In the genomic region with DNA sequence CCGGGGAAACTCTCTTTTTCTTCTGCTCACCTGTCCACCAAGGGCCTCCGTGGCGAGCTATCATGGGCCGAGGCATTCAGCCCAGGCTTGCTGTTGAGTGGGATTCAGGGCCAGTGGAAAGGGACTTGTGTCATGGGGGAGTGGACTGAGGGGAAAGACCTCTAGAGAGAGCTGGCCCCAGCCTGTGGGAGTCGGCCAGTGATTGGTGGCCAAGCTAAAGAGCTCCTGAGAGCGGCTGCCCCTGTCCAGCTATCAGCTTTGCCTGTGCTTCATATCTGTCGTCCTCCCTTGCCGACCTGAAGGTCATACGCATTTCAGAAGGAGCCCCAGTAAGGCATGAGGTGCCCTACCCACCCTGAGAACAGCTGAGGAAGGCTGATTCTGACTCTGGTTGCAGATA, we compare ENCODE assay signal across 10 mouse cellular contexts. TPM values are rescaled to one million over a fixed set of nuclear protein-coding genes. Genes with fewer than 3 reads are reported as not detected.
DNase-seq lines count a peak whose midpoint lies in the region; ATAC-seq and TF ChIP-seq lines count a peak whose summit lies in the region.
"Had no signal": no experiment of that assay in that cellular context is flagged by ENCODE, and none has a peak within 500 bp of the region (broad histone marks: within the 10 kb centered on the region; RNA-seq: fewer than 3 reads in every experiment).

No protein-coding gene starts in this region.

- 49% methylated on average over 9 of the region's 9 CpGs for WGBS in heart, adult 2 months
- 51% methylated on average over 9 of the region's 9 CpGs for WGBS in lung, embryonic 14.5 days
- 49% methylated on average over 9 of the region's 9 CpGs for WGBS in stomach, embryonic 15.5 days
- 86% methylated on average over 9 of the region's 9 CpGs for WGBS in midbrain, postnatal 0 days

- no peak for ATAC-seq in lung, embryonic 14.5 days (ENCODE audit: insufficient read depth)
- no peak for ATAC-seq in stomach, embryonic 15.5 days (ENCODE audit: insufficient read depth, low FRiP score, low read depth)
- no peak for ATAC-seq in midbrain, postnatal 0 days (ENCODE audit: low FRiP score)

- TF ChIP-seq CTCF in heart, adult 2 months (IDR thresholded peaks at IDR 0.05) = no peak
- TF ChIP-seq CTCF in lung, embryonic 14.5 days (IDR thresholded peaks at IDR 0.05; ENCODE audit: low read depth) = no peak
- no peak for TF ChIP-seq CTCF in midbrain, postnatal 0 days (IDR thresholded peaks at IDR 0.05)

- no peak overlapping the region for H3K9ac ChIP-seq in heart, adult 2 months (ENCODE audit: low read depth, low read length)
- peak overlapping the region; percentile 34 for H3K9ac ChIP-seq in lung, embryonic 14.5 days
- no peak overlapping the region for H3K9ac ChIP-seq in stomach, embryonic 15.5 days
- H3K9ac ChIP-seq in midbrain, postnatal 0 days (replicated peaks; ENCODE audit: low read length, poor library complexity, severe bottlenecking) = no peak overlapping the region

- H3K4me2 ChIP-seq in lung, embryonic 14.5 days = peak overlapping the region; percentile 32; the same call in 1 of the 2 replicates
- H3K4me2 ChIP-seq in stomach, embryonic 15.5 days = 0 out of 2 replicates have a peak overlapping the region, but pooled peaks have one; percentile 23
- no peak overlapping the region for H3K4me2 ChIP-seq in midbrain, postnatal 0 days (ENCODE audit: low read depth, low read length, poor library complexity, severe bottlenecking)

- no peak for TF ChIP-seq EP300 in heart, adult 2 months (IDR thresholded peaks at IDR 0.05; ENCODE audit: insufficient read depth, low read depth, low read length)

- H3K27me3 ChIP-seq in heart, adult 2 months (ENCODE audit: control insufficient read depth, insufficient read depth, low read length) = no peaks in the 10 kb centered on the region
- no peaks in the 10 kb centered on the region for H3K27me3 ChIP-seq in lung, embryonic 14.5 days (ENCODE audit: insufficient read depth, low read length)
- no peaks in the 10 kb centered on the region for H3K27me3 ChIP-seq in stomach, embryonic 15.5 days (replicated peaks)
- H3K27me3 ChIP-seq in midbrain, postnatal 0 days (ENCODE audit: insufficient read depth, low read length) = no peaks in the 10 kb centered on the region

- H3K27ac ChIP-seq in heart, adult 2 months = peak overlapping the region; percentile 28
- peak overlapping the region; percentile 91 for H3K27ac ChIP-seq in lung, embryonic 14.5 days (ENCODE audit: low read depth)
- H3K27ac ChIP-seq in stomach, embryonic 15.5 days = peak overlapping the region; percentile 92
- H3K27ac ChIP-seq in midbrain, postnatal 0 days (ENCODE audit: low read depth, low read length) = no peak overlapping the region
- H3K27ac ChIP-seq: left cerebral cortex, adult 2 months had no signal

- intact Hi-C loops in heart, adult 2 months (cut with DNase I) = no loop called here

- peaks cover 22% of the 10 kb centered on the region for H3K4me1 ChIP-seq in heart, adult 2 months (ENCODE audit: control insufficient read depth, insufficient read depth, low read length)
- peaks cover 46% of the 10 kb centered on the region for H3K4me1 ChIP-seq in lung, embryonic 14.5 days (ENCODE audit: insufficient read depth)
- H3K4me1 ChIP-seq in stomach, embryonic 15.5 days = peaks cover 61% of the 10 kb centered on the region
- peaks cover 5% of the 10 kb centered on the region; the same call in 1 of the 2 replicates for H3K4me1 ChIP-seq in midbrain, postnatal 0 days (ENCODE audit: insufficient read depth, low read length)

- no peak for TF ChIP-seq POLR2A in heart, adult 2 months (IDR thresholded peaks at IDR 0.05; ENCODE audit: insufficient read depth, low read depth, low read length)

- no peak for DNase-seq in heart, adult 2 months
- DNase-seq in heart, adult 9 months (ENCODE audit: low spot score in 2 of 2) = no peak
- DNase-seq in lung, embryonic 14.5 days = no peak
- DNase-seq in lung, adult 18-20 months = no peak
- DNase-seq in heart, postnatal 4 days = peak; percentile 35
- DNase-seq in adipocyte (ENCODE audit: low spot score) = no peak
- no peak for DNase-seq in midbrain, postnatal 0 days (ENCODE audit: low spot score)
- DNase-seq: cerebellum, adult 2 months had no signal

- no peaks in the 10 kb centered on the region for H3K9me3 ChIP-seq in lung, embryonic 14.5 days (ENCODE audit: low read depth, low read length)
- no peaks in the 10 kb centered on the region for H3K9me3 ChIP-seq in stomach, embryonic 15.5 days
- H3K9me3 ChIP-seq in midbrain, postnatal 0 days (ENCODE audit: low read length) = no peaks in the 10 kb centered on the region

- no peaks in the 10 kb centered on the region for H3K79me2 ChIP-seq in heart, adult 2 months (replicated peaks; ENCODE audit: control insufficient read depth, insufficient read depth, low read length)

- no peaks in the 10 kb centered on the region for H3K36me3 ChIP-seq in heart, adult 2 months (ENCODE audit: control insufficient read depth, insufficient read depth, low read length)
- H3K36me3 ChIP-seq in lung, embryonic 14.5 days (ENCODE audit: insufficient read depth) = peaks cover 32% of the 10 kb centered on the region; the same call in 1 of the 2 replicates
- H3K36me3 ChIP-seq in stomach, embryonic 15.5 days = 0 out of 2 replicates have a peak, but pooled peaks cover 5% of the 10 kb centered on the region
- H3K36me3 ChIP-seq in midbrain, postnatal 0 days (ENCODE audit: insufficient read depth, low read length) = no peaks in the 10 kb centered on the region

- H3K4me3 ChIP-seq in heart, adult 2 months = no peak overlapping the region
- H3K4me3 ChIP-seq in lung, embryonic 14.5 days (ENCODE audit: low read depth, low read length) = no peak overlapping the region
- H3K4me3 ChIP-seq in stomach, embryonic 15.5 days (replicated peaks) = no peak overlapping the region
- H3K4me3 ChIP-seq in midbrain, postnatal 0 days (ENCODE audit: low read depth, low read length) = no peak overlapping the region
- H3K4me3 ChIP-seq: left cerebral cortex, adult 2 months had no signal

RNA-seq across cellular contexts. Expression of a gene that starts 48.6 kb away (rescaled TPM):
- total RNA-seq in heart, adult 2 months (2021) = 10 to 100 TPM; 16.0 to 22.9 TPM
- 15.7 and 17.2 TPM in 2 replicates for polyA plus RNA-seq in heart, adult 2 months (2012; rRNA removed)
- 81.7 and 83.2 TPM in 2 replicates for polyA plus RNA-seq in lung, embryonic 14.5 days (2014; fragmentation: Nextera tagmentation; extraction: Ambion mirVana)
- total RNA-seq in heart, postnatal 4 days (2021) = 100 to 1,000 TPM; 167 to 185 TPM
- polyA plus RNA-seq in stomach, embryonic 15.5 days (2015; fragmentation: Nextera tagmentation; extraction: Ambion mirVana) = 130 and 136 TPM in 2 replicates
- 16.9 and 23.4 TPM in 2 replicates for total RNA-seq in midbrain, postnatal 0 days (2014; rRNA removed)
- polyA plus RNA-seq in midbrain, postnatal 0 days (2015; fragmentation: Nextera tagmentation; extraction: Ambion mirVana) = 5.4 and 5.6 TPM in 2 replicates
